Mouse (Mus musculus): Measurements from ENCODE around the gene Dpp7.

Dpp7 gene

DNA sequence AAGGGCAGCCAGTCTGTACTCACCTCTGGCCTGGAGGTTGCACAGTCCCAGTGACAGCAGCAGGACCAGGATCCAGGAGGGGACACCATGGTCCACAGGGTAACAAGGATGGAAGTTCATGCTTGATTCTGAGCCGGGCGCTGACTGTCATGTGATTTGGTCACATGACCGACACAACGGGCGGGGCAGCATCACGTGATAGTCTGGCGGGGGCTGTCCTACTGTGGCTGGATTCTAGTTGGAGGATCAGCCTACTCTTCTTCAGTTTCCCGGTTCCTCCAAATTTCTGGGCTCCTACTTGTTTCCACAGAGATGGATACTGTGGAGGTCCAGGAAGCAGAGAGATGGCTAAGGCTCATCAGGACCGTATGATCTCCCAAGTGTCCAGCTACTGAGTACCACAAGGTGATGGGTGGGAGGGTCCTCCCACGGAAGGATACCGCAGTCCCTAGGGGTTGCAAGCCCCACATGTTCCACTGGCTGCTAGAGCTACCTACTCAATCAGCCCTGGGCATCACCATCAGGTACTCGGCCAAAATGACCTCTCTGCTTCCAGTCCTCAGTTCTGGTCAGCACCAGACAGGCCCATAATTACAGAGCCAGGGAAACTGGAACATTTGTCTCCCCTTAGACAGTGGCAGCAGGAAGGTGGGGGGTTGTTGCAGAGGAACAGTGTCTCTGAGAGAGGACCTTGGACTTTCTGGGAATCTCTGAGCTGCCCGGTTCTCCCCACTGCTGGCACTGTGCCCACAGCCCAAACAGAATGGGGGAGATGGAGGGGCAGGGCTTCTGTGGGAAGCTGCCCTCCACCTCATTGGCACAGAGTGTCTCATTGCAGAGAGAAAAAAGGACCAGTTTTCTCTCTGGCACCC is at the start of gene Dpp7:
Gene Dpp7 (minus strand): TSS at position 152 of the 872 bp plus-strand sequence.
- peak; percentile 89 for DNase-seq (ENCODE audit: low spot score)

GRCm38 (mm10) chr2:25403994-25404393 is 47.8 kb upstream of the Dpp7 start:
- DNase-seq (ENCODE audit: low spot score), result no peak

DNA sequence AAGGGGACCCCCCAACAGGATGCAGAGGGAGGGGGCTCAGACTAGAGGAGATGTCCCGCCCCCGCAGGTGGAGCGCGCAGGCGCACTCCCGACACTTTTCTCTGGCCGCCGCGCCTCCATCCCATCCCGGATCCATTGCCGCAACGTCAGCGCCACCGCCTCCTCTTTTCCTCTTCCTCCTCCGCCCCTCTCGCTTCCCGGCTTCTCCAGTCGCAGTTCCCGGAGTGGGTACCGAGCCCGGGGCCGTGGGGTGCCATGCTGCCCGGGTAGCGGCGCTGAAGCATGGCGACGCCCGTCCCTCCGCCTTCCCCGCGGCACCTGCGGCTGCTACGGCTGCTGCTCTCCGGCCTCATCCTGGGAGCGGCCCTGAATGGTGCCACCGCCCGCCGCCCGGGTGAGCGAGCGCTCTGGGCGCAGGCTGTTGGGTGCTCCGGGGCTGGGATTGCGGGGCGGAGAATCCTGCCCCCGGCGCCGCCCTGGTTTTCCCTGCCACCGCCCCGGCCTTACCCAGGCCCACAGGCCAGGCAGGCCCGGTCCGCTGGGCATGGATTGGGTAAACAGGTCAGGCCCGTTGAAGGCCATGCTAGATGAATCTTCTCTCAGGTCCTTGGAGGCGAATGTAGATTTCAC is 46.9 kb upstream of the Dpp7 start:
- no peak for DNase-seq (ENCODE audit: low spot score)

- peak; percentile 80 for DNase-seq (ENCODE audit: low spot score)
Measured at GRCm38 (mm10) chr2:25402377-25402971, 46.3 kb upstream of the Dpp7 start.

DNA sequence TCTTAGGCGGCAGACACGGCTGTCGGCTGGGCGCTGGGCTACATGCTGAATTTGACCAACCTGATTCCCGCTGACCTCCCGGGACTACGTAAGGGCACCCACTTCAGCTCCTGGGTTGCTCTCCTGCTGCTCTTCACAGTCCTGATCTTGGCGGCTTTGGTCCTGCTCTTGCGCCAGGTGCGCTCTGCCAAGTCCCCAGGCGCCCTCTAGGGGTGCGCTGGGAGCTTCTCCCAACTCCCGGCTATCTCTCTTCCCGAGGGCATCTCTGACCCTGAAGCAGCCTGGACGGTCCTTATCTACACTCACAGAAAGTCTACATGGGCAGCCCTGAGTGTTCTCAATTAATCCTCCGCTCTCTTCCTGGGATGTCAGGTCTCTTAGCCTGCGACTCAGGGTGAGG is 44.6 kb upstream of the Dpp7 start:
- DNase-seq (ENCODE audit: low spot score), result no peak

DNA sequence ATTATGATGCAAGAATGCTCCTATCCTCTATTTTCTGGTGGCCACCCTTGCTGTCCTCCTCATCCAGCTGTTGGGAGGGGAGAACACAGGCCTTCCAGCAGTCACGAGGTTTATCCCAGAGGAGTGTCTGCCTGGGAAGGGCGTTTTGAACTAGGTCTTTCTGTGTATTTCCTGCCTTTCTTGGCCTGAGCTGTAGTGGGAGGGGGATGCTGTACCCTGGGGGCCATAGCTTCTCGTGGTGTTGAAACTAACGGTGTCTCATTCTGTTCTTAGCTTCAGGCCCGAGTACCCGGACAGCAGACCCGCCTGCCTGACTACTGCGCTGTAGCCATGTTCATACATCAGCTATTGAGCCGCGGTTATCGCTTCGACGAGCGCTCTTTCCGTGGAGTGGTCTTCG is 44.1 kb upstream of the Dpp7 start:
- no peak for DNase-seq (ENCODE audit: low spot score)

DNA sequence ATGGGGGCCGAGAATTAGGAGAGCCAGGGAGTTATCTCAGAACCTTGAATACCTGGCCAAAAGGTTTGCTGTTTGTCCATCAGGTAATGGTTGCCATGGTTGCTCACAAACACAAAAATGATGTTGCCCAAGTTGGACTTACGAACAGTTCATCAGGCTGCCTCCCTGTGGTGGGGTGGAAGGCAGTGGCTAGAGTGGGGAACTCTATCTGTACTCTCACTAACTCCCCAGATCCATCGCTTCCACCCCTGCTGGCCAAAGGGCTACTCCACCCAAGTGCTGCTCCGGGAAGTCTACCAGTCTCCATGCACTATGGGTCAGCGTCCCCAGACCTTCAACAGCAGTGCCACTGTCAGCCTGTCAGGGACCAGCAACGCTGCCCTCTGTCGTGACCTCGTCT is 42.9 kb upstream of the Dpp7 start, which contains the start of gene Npdc1:
Gene Npdc1 (plus strand): TSS at position 301 of the 400 bp plus-strand sequence.
- DNase-seq (ENCODE audit: low spot score), result no peak

DNA sequence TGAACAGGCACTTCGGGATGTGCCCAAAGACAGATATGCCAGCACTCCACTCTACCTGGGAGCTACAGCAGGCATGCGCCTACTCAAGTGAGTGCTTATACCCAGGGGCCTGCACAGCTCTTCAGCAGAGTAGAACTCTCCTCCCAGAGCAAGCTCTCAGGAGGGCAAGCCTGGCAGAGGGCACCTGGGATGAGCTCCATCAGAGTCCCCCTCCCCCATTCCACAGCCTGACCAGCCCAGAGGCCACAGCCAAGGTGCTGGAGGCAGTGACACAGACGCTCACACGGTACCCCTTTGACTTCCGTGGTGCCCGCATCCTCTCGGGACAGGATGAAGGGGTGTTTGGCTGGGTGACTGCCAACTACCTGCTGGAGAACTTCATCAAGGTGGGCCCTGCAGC is 41.9 kb upstream of the Dpp7 start:
- no peak for DNase-seq (ENCODE audit: low spot score)

DNA sequence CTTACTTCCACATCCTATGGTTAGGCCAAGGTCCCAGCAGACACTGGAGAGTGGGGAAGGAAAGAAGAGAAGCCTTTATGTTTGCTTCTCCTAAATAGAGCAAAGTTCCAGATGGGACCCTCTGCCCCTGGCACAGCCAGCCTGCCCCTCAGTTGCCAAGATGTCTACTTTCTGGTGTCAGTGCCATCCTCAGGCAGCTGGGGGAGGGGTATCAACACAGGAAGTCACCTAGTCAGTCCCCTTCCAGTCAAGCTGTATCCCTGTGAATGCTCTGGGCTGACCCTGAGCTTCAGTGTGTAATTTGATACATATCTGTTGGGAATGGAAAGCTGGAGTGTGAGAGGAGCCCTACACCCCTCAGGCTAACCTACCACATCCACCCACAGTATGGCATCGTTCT is 40.9 kb upstream of the Dpp7 start:
- no peak for DNase-seq (ENCODE audit: low spot score)

GRCm38 (mm10) chr2:25396597-25396983 is 40.4 kb upstream of the Dpp7 start:
- no peak for DNase-seq (ENCODE audit: low spot score)

GRCm38 (mm10) chr2:25395721-25396596 is 39.8 kb upstream of the Dpp7 start, which contains the start of gene Entpd2:
Gene Entpd2 (plus strand): TSS chr2:25395874.
- DNase-seq (ENCODE audit: low spot score), result no peak

DNA sequence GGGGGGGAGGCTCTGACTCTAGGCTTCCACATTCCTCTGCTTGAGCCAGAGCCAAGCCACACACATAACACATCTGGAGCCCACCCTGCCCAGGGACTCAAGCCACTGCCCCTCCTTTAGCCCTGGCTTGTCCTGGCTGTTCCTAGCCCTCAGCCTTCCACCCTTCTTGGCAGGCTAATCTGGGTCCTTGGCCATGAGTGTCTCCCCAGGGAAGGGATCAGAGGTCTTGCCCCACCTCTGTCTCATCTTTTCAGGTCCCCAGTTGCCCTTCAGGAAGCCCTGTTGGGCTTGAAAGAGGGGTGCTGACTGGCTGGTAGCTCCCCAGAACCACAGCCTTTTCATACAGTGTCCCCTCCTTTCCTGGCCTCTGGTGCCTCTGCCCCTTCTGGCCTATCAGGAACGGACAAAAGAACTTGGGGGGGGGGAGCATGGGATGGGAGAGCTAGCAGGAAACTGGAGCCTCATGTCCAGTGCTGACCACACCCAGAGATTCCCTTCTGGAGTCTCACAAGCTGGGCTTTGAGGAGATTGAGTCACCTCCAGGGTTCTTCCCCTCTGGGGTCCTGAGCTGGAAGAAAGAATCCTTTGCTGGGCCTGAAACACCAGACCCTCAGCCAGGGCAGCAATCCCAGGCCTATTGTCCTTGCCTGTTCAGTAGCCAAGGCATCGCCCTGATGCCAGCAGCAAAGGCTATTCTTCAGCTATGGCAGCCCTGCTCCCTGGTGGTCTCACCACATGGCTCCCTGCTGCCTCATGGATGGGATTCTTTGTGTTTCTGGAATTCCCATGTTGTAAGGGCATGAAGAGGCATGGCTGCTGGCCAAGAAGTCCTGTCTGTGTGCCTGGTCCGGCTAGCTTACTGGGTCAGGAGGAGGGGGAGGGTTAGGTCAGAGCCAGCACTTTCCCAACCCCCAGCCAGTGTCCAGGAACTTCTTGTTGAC is 38.4 kb upstream of the Dpp7 start:
- DNase-seq (ENCODE audit: low spot score), result no peak

DNA sequence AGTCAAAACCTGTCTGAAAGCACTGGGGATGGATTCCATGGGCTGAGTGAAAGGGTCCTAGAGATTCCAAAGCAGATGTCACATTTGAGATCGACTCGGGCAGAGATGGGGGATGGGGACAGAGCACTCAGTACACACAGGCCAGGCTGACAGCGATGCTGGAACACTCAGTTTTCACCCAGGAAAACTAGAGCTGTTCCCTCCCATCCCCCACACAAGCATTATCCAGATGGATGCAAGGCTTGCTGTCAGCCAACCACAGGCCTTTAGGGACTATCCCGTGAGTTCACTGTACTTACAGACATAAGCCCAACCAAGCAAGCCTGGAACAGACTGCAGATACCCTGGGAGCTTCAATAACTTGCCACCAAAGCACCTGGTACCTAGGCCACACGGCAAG is 35.1 kb upstream of the Dpp7 start:
- no peak for DNase-seq (ENCODE audit: low spot score)

DNA sequence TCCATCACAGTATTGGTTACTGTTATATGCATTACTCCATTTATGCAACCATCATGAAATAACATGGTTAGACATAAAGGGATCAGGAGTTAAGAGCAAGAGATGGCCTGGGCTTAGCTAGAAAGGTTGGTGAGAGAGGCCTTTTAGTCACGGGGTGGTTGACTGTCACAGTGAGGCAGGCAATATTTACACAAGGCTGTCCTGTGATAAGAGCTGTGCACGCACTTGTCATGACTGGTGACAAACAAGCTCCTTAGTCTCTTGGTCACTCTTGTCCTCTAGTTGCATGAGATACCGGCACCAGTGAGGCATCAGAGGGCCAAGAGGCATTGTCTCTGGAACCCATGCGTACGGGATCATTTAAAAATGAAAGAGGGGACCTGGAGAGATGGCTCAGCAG is 28.3 kb upstream of the Dpp7 start:
- no peak for DNase-seq (ENCODE audit: low spot score)

DNA sequence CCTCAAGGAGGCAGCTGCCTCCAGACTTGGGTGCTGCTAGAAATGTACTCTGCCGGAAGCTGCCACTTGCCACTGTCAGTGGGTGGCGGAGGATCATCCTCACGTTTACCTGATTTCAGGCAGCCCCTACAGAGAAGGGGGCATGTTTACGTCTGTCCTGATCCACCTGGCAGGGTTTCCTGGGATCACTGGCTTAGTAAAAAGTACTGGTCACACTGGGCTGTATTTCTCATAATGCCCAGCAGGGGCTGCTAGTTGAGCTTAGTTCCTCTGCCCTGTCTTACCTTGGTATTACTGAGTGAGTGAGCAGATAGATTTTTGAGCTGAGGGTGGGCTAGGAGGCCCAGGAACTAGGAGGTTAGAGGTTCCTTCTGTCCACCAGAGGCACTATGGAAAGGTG is 20.4 kb upstream of the Dpp7 start:
- DNase-seq (ENCODE audit: low spot score), result peak; percentile 48

- DNase-seq (ENCODE audit: low spot score), result no peak
Measured at GRCm38 (mm10) chr2:25373431-25373830, 17.3 kb upstream of the Dpp7 start.

- DNase-seq (ENCODE audit: low spot score), result peak; percentile 60
Measured at GRCm38 (mm10) chr2:25372644-25373391, 16.7 kb upstream of the Dpp7 start.

GRCm38 (mm10) chr2:25371764-25372643 is 15.8 kb upstream of the Dpp7 start, which contains the start of gene Sapcd2:
Gene Sapcd2 (plus strand): TSS chr2:25372321.
- DNase-seq (ENCODE audit: low spot score), result peak; percentile 90

- peak; percentile 63 for DNase-seq (ENCODE audit: low spot score)
Measured at GRCm38 (mm10) chr2:25369996-25370395, 13.8 kb upstream of the Dpp7 start.

All from c-Kit-positive CD71-positive TER-119-positive erythroid progenitor cells, embryonic 14.5 days (primary cell).